Mouse (Mus musculus) limb, embryonic 14.5 days (tissue): ENCODE measurements at regions not wholly inside any gene's neighbourhood (a gene's known extent, or its start where the extent isn't known, plus 50 kb on each side); places are given as distances from the start of the nearest gene placed in this dataset.

Source experiments
- ATAC-seq: fragments of 200-750 bp; cut with Nextera tagmentation; 2 replicates; pipeline ENCODE4 v1.8.0; 2017; ENCODE audit warnings: low read depth, moderate number of reproducible peaks, moderate TSS enrichment; ENCODE audit not compliant: low FRiP score
- DNase-seq: peaks from one replicate; pipeline ENCODE4 v3.0.0-alpha.2; 2015; ENCODE audit warnings: low spot score
- H3K27ac ChIP-seq: fragments of 300-500 bp; sonication (generic); replicated peaks from 2 replicates; pipeline ENCODE4 v1.5.1; 2014; ENCODE audit warnings: low read depth, mild to moderate bottlenecking, low read length, moderate library complexity, mixed read lengths
- H3K27me3 ChIP-seq: fragments of 300-500 bp; sonication (generic); 2 replicates; pipeline ENCODE4 v1.6.1; 2014; ENCODE audit warnings: low read length, mixed read lengths; ENCODE audit not compliant: control insufficient read depth, insufficient read depth
- H3K36me3 ChIP-seq: fragments of 300-500 bp; sonication (generic); 2 replicates; pipeline ENCODE4 v1.6.1; 2014; ENCODE audit warnings: mild to moderate bottlenecking, low read length, moderate library complexity, mixed read lengths; ENCODE audit not compliant: control insufficient read depth, insufficient read depth
- H3K4me1 ChIP-seq: fragments of 300-500 bp; sonication (generic); 2 replicates; pipeline ENCODE4 v1.6.1; 2014; ENCODE audit warnings: antibody characterized with exemption, low read length, mixed read lengths; ENCODE audit not compliant: control insufficient read depth, insufficient read depth
- H3K4me2 ChIP-seq: fragments of 300-500 bp; sonication (generic); replicated peaks from 2 replicates; pipeline ENCODE4 v1.6.1; 2014; ENCODE audit warnings: low read depth, mild to moderate bottlenecking, low read length, moderate library complexity; ENCODE audit not compliant: severe bottlenecking
- H3K4me3 ChIP-seq: fragments of 300-500 bp; sonication (generic); replicated peaks from 2 replicates; pipeline ENCODE4 v1.5.1; 2014; ENCODE audit warnings: low read length
- H3K9ac ChIP-seq: fragments of 300-500 bp; sonication (generic); 2 replicates; pipeline ENCODE4 v1.6.1; 2014; ENCODE audit warnings: mild to moderate bottlenecking, low read depth, low read length, moderate library complexity; ENCODE audit not compliant: severe bottlenecking
- H3K9me3 ChIP-seq: fragments of 300-500 bp; sonication (generic); 2 replicates; pipeline ENCODE4 v1.6.1; 2016; ENCODE audit warnings: low read length; ENCODE audit not compliant: control insufficient read depth
- POLR2A ChIP-seq: fragments of 200-500 bp; IDR thresholded peaks from 2 replicates; pipeline ENCODE4 v1.8.0; 2012; ENCODE audit warnings: inconsistent platforms, mild to moderate bottlenecking, moderate library complexity, borderline replicate concordance; ENCODE audit not compliant: insufficient read depth, insufficient read length; ENCODE audit errors: extremely low read depth
- WGBS: fragments of 180-500 bp; shearing (Covaris S2); extraction: QIAGEN DNeasy Blood & Tissue Kit; methylation state at CpG from one replicate; pipeline ENCODE4 v1.1.7; 2014; 5-methylcytosine and 5-hydroxymethylcytosine counted together

GRCm38 (mm10) chr13:101233181-101233842 lies 400.1 kb upstream of the Slc30a5 start:
- ATAC-seq (peak; percentile 76), DNase-seq (peak; percentile 86)
- no peak overlapping the region for H3K4me2 ChIP-seq
- H3K4me3 ChIP-seq, result no peak overlapping the region
- no peaks in the 10 kb centered on the region for H3K27me3 ChIP-seq
- no peaks in the 10 kb centered on the region for H3K36me3 ChIP-seq
- no peak overlapping the region for H3K9ac ChIP-seq
- H3K4me1 ChIP-seq, result 0 out of 2 replicates have a peak, but pooled peaks cover 3% of the 10 kb centered on the region
- 53% methylated on average over 8 of the region's 8 CpGs for WGBS
- H3K9me3 ChIP-seq, result no peaks in the 10 kb centered on the region
- no peak overlapping the region for H3K27ac ChIP-seq
- no peak for TF ChIP-seq POLR2A

- Histone ChIP-seq H3K36me3 (no peaks in the 10 kb centered on the region), H3K4me1 (0 out of 2 replicates have a peak, but pooled peaks cover 3% of the 10 kb centered on the region), H3K4me3 (no peak overlapping the region), H3K27me3 (no peaks in the 10 kb centered on the region), H3K9me3 (no peaks in the 10 kb centered on the region), H3K27ac (no peak overlapping the region), H3K4me2 (no peak overlapping the region), H3K9ac (no peak overlapping the region)
- TF ChIP-seq POLR2A, result no peak
- ATAC-seq (no peak), DNase-seq (no peak)
- 87% methylated on average over 4 of the region's 4 CpGs for WGBS
Observed at GRCm38 (mm10) chr13:101229861-101230260, 396.6 kb upstream of the Slc30a5 start.

GRCm38 (mm10) chr13:101225366-101225765 lies 392.1 kb upstream of the Slc30a5 start:
- no peak overlapping the region for H3K4me2 ChIP-seq
- WGBS, result 93% methylated on average over 2 of the region's 2 CpGs
- H3K4me1 ChIP-seq, result no peaks in the 10 kb centered on the region
- ATAC-seq, result no peak
- H3K27me3 ChIP-seq, result no peaks in the 10 kb centered on the region
- DNase-seq, result no peak
- H3K9ac ChIP-seq, result no peak overlapping the region
- H3K27ac ChIP-seq, result no peak overlapping the region
- no peaks in the 10 kb centered on the region for H3K36me3 ChIP-seq
- no peaks in the 10 kb centered on the region for H3K9me3 ChIP-seq
- no peak overlapping the region for H3K4me3 ChIP-seq
- TF ChIP-seq POLR2A, result no peak

GRCm38 (mm10) chr13:101221331-101222043 lies 388.3 kb upstream of the Slc30a5 start:
- H3K9ac ChIP-seq, result no peak overlapping the region
- H3K4me2 ChIP-seq, result no peak overlapping the region
- ATAC-seq (no peak), DNase-seq (no peak)
- no peak overlapping the region for H3K4me3 ChIP-seq
- 60% methylated on average over 7 of the region's 7 CpGs for WGBS
- H3K9me3 ChIP-seq, result no peaks in the 10 kb centered on the region
- H3K36me3 ChIP-seq, result no peaks in the 10 kb centered on the region
- TF ChIP-seq POLR2A, result no peak
- no peak overlapping the region for H3K27ac ChIP-seq
- no peaks in the 10 kb centered on the region for H3K27me3 ChIP-seq
- peaks cover 22% of the 10 kb centered on the region for H3K4me1 ChIP-seq

GRCm38 (mm10) chr13:101219568-101219967 lies 386.3 kb upstream of the Slc30a5 start:
- 69% methylated on average over 5 of the region's 5 CpGs for WGBS
- no peak overlapping the region for H3K27ac ChIP-seq
- DNase-seq (no peak), ATAC-seq (no peak)
- no peak for TF ChIP-seq POLR2A
- H3K4me1 ChIP-seq, result peaks cover 30% of the 10 kb centered on the region
- H3K36me3 ChIP-seq, result no peaks in the 10 kb centered on the region
- no peak overlapping the region for H3K4me3 ChIP-seq
- no peaks in the 10 kb centered on the region for H3K9me3 ChIP-seq
- H3K9ac ChIP-seq, result no peak overlapping the region
- H3K4me2 ChIP-seq, result no peak overlapping the region
- no peaks in the 10 kb centered on the region for H3K27me3 ChIP-seq
